Mouse (Mus musculus) ES-E14 (cell line): ENCODE measurements at regions not wholly inside any gene's neighbourhood (a gene's known extent, or its start where the extent isn't known, plus 50 kb on each side); places are given as distances from the start of the nearest gene placed in this dataset.

Source experiments
- DNase-seq: peaks from one replicate; pipeline ENCODE4 v3.0.0-alpha.2; 2013; ENCODE audit warnings: low read depth, low spot score
- H3K27ac ChIP-seq: 2 replicates; pipeline ENCODE4 v1.5.1; 2012; ENCODE audit warnings: low read depth, mild to moderate bottlenecking, low read length, moderate library complexity, mixed read lengths; ENCODE audit not compliant: poor library complexity, insufficient read depth, severe bottlenecking
- H3K36me3 ChIP-seq: 2 replicates; pipeline ENCODE4 v1.6.1; 2012; ENCODE audit warnings: mild to moderate bottlenecking, low read length, moderate library complexity, mixed read lengths; ENCODE audit not compliant: control insufficient read depth, poor library complexity, insufficient read depth, severe bottlenecking
- H3K4me1 ChIP-seq, 2 experiments: fragments of 150-350 bp in 1 of 2; sonication (generic) in 1 of 2; 2 replicates each; pipeline ENCODE4 v1.6.1; 2012; ENCODE audit warnings: low read length in 2 of 2, mild to moderate bottlenecking in 1 of 2, mixed read lengths in 1 of 2; ENCODE audit not compliant: control insufficient read depth in 2 of 2, insufficient read depth in 2 of 2, poor library complexity in 1 of 2
- H3K4me3 ChIP-seq, 2 experiments: fragments of 150-350 bp in 1 of 2; sonication (generic) in 1 of 2; 2 replicates each; pipeline ENCODE4 v1.5.1; 2012; ENCODE audit warnings: low read length in 2 of 2, low read depth in 1 of 2, mild to moderate bottlenecking in 1 of 2, mixed read lengths in 1 of 2; ENCODE audit not compliant: insufficient read depth in 1 of 2, poor library complexity in 1 of 2, severe bottlenecking in 1 of 2
- H3K9ac ChIP-seq: 2 replicates; pipeline ENCODE4 v1.6.1; 2012; ENCODE audit warnings: low read depth, mild to moderate bottlenecking, low read length, mixed read lengths; ENCODE audit not compliant: poor library complexity, insufficient read depth, severe bottlenecking
- H3K9me3 ChIP-seq: fragments of 150-350 bp; sonication (generic); 2 replicates; pipeline ENCODE4 v1.6.1; 2012; ENCODE audit warnings: low read depth, mild to moderate bottlenecking, low read length; ENCODE audit not compliant: control insufficient read depth, insufficient read depth
- CHD2 ChIP-seq: IDR thresholded peaks from 2 replicates; pipeline ENCODE4 v1.6.1; 2014; ENCODE audit warnings: mild to moderate bottlenecking, low read depth, low read length, inconsistent platforms
- HCFC1 ChIP-seq: IDR thresholded peaks from 2 replicates; pipeline ENCODE4 v1.6.1; 2012; ENCODE audit warnings: low read length, inconsistent platforms, borderline replicate concordance; ENCODE audit not compliant: insufficient read depth
- MAFK ChIP-seq: IDR thresholded peaks from 2 replicates; pipeline ENCODE4 v1.6.1; 2014; ENCODE audit warnings: mild to moderate bottlenecking, low read depth, low read length, inconsistent platforms; ENCODE audit not compliant: insufficient read depth
- ZC3H11A ChIP-seq: IDR thresholded peaks from 2 replicates; pipeline ENCODE4 v1.6.1; 2012; ENCODE audit warnings: low read depth, mild to moderate bottlenecking, inconsistent platforms, low read length, borderline replicate concordance
- ZNF384 ChIP-seq: IDR thresholded peaks from 2 replicates; pipeline ENCODE4 v1.6.1; 2012; ENCODE audit warnings: low read depth, low read length, inconsistent platforms
- in situ Hi-C, 2 experiments: fragments of 600-800 bp; cut with MboI; formaldehyde crosslinking; loops; one replicate each; pipeline ENCODE4 v1.15.1; 2025; ENCODE audit warnings: low sequenced_read_pairs in 2 of 2, inconsistent platforms in 1 of 2; ENCODE audit not compliant: unreplicated experiment in 2 of 2

DNA sequence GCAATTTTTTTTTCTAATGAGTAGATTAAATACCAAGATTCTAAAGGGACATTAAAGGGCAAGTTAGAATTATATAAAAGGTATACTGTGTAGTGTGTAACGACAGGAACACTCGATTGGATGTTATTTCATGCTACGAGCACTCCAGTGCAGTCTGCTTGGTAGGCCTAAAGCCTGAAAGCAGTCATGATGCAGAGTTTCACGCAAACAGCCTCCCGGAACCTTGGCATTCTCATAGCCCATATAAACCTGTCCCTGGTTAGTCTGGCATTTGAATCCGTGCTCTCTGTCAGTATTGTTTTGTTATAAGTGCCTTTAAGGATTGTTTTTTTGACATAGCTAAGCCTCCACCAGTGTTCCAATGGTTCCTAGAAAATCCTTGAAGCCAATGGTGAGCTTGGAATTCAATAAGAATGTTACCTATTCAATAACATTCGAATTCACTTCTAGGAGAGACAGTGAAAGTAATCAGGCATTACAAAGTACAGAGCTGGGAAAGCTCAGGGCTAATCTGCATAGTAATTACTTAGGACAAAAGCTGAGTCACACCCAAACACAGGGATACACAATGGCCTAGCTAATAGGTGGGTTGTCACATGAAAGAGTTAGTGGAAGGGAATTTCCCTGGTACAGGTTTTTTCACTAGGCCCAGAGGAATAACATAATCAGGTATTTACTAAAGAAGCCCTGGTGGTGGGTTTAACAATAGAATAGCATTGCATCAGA, 1526.3 kb upstream of the Tenm4 start:
- H3K4me3 ChIP-seq: no peak overlapping the region
- peaks cover 2% of the 10 kb centered on the region in 2 experiments; a peak in 1 of 4 replicates for H3K4me1 ChIP-seq
- no peak overlapping the region for H3K27ac ChIP-seq
- in situ Hi-C loops: no loop called here
- peak; percentile 46 for DNase-seq
- TF ChIP-seq CHD2 (no peak), ZNF384 (0 out of 2 replicates have a peak, but pooled peaks have one; percentile 30), HCFC1 (no peak), MAFK (0 out of 2 replicates have a peak, but pooled peaks have one; percentile 8)
- no peaks in the 10 kb centered on the region for H3K9me3 ChIP-seq
- H3K9ac ChIP-seq: no peak overlapping the region
- H3K36me3 ChIP-seq: no peaks in the 10 kb centered on the region

DNA sequence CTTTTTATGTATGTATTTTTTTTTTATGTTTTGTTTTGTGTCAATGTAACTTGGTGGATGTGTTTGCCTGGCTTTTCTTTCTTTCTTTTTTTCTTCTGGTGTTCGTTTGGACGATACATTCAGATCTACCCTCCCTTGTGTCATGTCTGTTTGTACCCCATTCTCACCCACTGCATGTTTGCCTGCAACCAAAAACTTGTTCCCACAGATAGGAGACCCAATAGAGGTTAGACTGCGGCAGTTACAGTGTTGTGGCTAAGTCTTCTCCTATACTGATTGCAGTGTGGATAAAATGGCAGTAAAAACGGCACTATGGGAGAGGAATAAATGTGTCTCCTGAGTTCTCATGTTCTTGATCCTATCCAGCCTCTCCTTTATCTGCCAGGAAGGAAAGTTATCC, 1525.7 kb upstream of the Tenm4 start:
- no peak for TF ChIP-seq ZNF384
- TF ChIP-seq MAFK: no peak
- TF ChIP-seq CHD2: no peak
- TF ChIP-seq HCFC1: no peak
- no peak for TF ChIP-seq ZC3H11A
- Histone ChIP-seq H3K9ac (no peak overlapping the region), H3K36me3 (no peaks in the 10 kb centered on the region), H3K4me3 (no peak overlapping the region), H3K9me3 (no peaks in the 10 kb centered on the region), H3K4me1 (peaks cover 2% of the 10 kb centered on the region in 2 experiments; a peak in 1 of 4 replicates), H3K27ac (no peak overlapping the region)
- in situ Hi-C loops: no loop called here
- DNase-seq: peak; percentile 4

DNA sequence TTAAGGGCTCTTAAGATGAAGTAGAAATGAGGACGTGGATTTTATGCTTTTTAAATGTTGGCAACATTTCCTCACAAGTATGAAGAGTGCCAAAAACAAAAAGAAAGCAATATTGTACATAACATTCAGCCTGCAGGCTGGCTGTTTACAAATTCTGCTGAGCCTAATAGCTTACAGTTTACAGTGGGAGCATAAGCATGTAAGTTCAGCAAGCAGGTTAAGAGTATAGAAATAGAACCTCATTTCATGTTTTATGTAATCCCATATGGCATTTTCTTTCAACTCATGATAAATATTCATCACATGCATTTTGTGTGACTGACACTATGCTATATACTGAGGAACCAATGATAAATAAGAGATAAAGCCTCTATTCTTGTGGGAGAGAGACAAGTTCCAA, 1520.6 kb upstream of the Tenm4 start:
- Histone ChIP-seq H3K36me3 (no peaks in the 10 kb centered on the region), H3K9ac (no peak overlapping the region), H3K9me3 (no peaks in the 10 kb centered on the region), H3K27ac (no peak overlapping the region), H3K4me3 (no peak overlapping the region), H3K4me1 (no peaks in the 10 kb centered on the region)
- in situ Hi-C loops: no loop called here
- no peak for DNase-seq
- TF ChIP-seq HCFC1 (no peak), ZC3H11A (no peak), CHD2 (no peak), MAFK (no peak), ZNF384 (no peak)

DNA sequence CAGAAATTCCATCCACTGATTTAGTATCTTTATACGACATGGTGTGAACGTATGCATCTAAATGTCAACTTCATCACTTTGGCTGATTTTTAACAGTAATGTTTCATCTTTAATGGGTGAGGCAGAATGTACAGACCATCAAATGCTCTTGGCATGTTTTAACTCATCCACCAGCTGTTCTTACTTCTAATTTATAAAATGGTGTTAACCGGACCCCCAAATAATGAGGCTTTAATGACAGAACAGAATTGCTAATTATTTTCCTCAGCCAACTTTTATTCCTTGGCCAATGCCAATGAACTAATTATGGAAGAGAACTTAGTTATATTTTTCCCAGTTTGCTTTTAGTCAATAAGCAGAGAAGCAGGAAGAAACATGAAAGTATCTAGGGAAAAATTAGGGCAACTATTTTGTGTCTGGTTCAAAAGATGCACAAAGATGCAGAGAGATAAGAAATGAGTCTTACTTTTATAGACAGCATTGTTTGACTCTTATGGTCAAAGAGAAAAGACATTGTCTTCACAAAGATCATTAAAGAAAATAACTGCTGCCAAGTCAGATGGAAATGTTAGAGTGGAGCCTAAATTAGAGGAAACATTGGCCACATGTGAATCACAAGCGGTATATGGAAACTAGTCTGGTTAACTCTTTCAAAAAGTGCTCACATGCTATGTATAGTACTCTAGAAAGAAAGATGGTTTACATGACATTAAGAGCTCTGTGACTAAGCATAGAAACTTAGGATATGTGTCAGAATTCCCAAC, 1504.5 kb upstream of the Tenm4 start:
- Histone ChIP-seq H3K36me3 (no peaks in the 10 kb centered on the region), H3K27ac (no peak overlapping the region), H3K4me3 (no peak overlapping the region), H3K9me3 (no peaks in the 10 kb centered on the region), H3K4me1 (no peaks in the 10 kb centered on the region), H3K9ac (no peak overlapping the region)
- TF ChIP-seq MAFK (no peak), HCFC1 (no peak), ZC3H11A (no peak), CHD2 (no peak), ZNF384 (no peak)
- in situ Hi-C loops: no loop called here
- no peak for DNase-seq
